Mouse (Mus musculus) embryonic facial prominence, embryonic 13.5 days (tissue): ENCODE measurements around the gene Usp15. TPM values are rescaled to one million over a fixed set of nuclear protein-coding genes. Genes with fewer than 3 reads are reported as not detected.
A peak's percentile ranks its signal among the peaks of the same experiment; 100 is the strongest.

Experiments
- ATAC-seq: fragments of 200-750 bp; cut with Nextera tagmentation; 2 replicates; pipeline ENCODE4 v1.8.0; 2017; ENCODE audit warnings: low read depth; ENCODE audit not compliant: insufficient number of reproducible peaks, insufficient read depth, low FRiP score, low TSS enrichment
- H3K27ac ChIP-seq: fragments of 300-500 bp; sonication (generic); 2 replicates; pipeline ENCODE4 v1.5.1; 2015; ENCODE audit warnings: moderate library complexity, mild to moderate bottlenecking, inconsistent platforms
- H3K27me3 ChIP-seq: fragments of 300-500 bp; sonication (generic); 2 replicates; pipeline ENCODE4 v1.6.1; 2015; ENCODE audit warnings: mild to moderate bottlenecking, inconsistent platforms
- H3K36me3 ChIP-seq: fragments of 300-500 bp; sonication (generic); 2 replicates; pipeline ENCODE4 v1.6.1; 2015; ENCODE audit warnings: mild to moderate bottlenecking, inconsistent platforms
- H3K4me1 ChIP-seq: fragments of 300-500 bp; sonication (generic); 2 replicates; pipeline ENCODE4 v1.6.1; 2015; ENCODE audit warnings: inconsistent platforms
- H3K4me2 ChIP-seq: fragments of 300-500 bp; sonication (generic); 2 replicates; pipeline ENCODE4 v1.6.1; 2015; ENCODE audit warnings: moderate library complexity, mild to moderate bottlenecking, inconsistent platforms
- H3K4me3 ChIP-seq: fragments of 300-500 bp; sonication (generic); 2 replicates; pipeline ENCODE4 v1.5.1; 2015; ENCODE audit warnings: mild to moderate bottlenecking, inconsistent platforms
- H3K9ac ChIP-seq: fragments of 300-500 bp; sonication (generic); 2 replicates; pipeline ENCODE4 v1.6.1; 2015; ENCODE audit warnings: mild to moderate bottlenecking, inconsistent platforms
- H3K9me3 ChIP-seq: fragments of 300-500 bp; sonication (generic); 2 replicates; pipeline ENCODE4 v1.6.1; 2016; ENCODE audit warnings: inconsistent platforms
- WGBS: fragments of 180-500 bp; shearing (Covaris S2); methylation state at CpG from one replicate; pipeline ENCODE4 v1.1.7; 2015; ENCODE audit warnings: mixed read lengths; 5-methylcytosine and 5-hydroxymethylcytosine counted together
- polyA plus RNA-seq: library from polyadenylated mRNA; unstranded; fragments of >200 nt; fragmentation: Nextera tagmentation; extraction: Ambion mirVana; gene quantifications from 2 replicates; pipeline ENCODE4 v1.2.1, GENCODE M21; 2015

Usp15 gene
- polyA plus RNA-seq, 1 experiment from 2014 or later = 66.1 TPM

DNA sequence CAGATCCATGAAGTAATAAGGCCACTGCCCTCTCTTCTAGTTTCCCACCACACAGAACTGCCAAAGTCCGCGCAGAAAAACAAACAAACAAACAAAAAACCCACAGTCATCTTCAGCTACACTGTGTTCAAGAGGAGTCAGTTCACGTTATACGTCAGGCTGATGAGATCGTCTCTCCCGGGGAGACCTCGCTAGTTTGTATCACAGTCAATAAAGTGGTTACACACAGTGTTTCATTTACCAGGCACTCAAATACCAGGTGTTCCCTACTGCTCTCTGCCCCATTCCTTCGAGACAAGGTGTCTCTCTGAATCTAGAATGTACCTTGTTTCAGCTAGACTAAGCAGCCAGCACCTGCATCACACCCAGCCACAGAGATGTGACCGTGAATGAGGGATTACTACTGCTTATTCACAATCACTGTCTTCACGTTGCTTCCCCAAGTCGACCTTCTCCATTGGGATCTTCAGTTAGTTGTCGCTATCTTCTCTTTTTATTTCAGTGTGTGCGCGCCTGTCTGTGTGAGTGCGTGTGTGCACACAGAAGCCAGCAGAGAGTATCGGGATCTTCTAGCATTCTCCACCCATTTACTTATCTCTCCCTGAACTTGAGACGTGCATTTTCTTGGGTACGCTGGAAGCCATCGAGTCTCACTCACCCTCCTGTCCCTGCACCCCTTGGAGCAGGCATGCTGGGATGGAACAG lies 3.0 kb upstream of the Usp15 start:
- H3K27me3 ChIP-seq = no peaks in the 10 kb centered on the region
- H3K4me3 ChIP-seq = no peak overlapping the region
- H3K4me1 ChIP-seq = peaks cover 11% of the 10 kb centered on the region; the same call in 1 of the 2 replicates
- WGBS = 85% methylated on average over 19 of the region's 19 CpGs
- H3K27ac ChIP-seq = no peak overlapping the region
- H3K4me2 ChIP-seq = no peak overlapping the region
- H3K36me3 ChIP-seq = no peaks in the 10 kb centered on the region
- no peak overlapping the region for H3K9ac ChIP-seq
- H3K9me3 ChIP-seq = no peaks in the 10 kb centered on the region
- no peak for ATAC-seq

DNA sequence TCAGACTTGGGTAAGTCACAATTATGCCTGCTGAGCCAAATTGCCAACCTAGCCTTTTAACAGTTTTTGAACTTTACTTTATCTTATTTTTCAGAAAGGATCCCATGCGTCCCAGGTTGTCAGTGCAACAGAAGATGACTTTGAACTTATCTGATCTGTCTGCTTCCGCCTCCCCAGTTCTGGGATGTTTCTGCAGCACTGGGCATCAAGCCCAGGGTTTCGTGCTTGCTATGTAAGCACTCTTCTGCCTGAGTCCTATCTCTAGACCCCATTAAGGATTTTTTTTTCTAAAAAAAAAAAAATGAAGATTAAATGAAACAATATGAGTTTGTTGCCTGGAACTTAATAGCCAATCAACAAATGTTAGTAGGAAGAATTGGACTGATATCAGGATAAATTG lies 2.3 kb upstream of the Usp15 start:
- Histone ChIP-seq H3K27ac (no peak overlapping the region), H3K4me2 (no peak overlapping the region), H3K4me3 (no peak overlapping the region), H3K36me3 (no peaks in the 10 kb centered on the region), H3K4me1 (peaks cover 11% of the 10 kb centered on the region; the same call in 1 of the 2 replicates), H3K9me3 (no peaks in the 10 kb centered on the region), H3K27me3 (no peaks in the 10 kb centered on the region), H3K9ac (no peak overlapping the region)
- WGBS = 79% methylated on average over 3 of the region's 3 CpGs
- ATAC-seq = no peak

DNA sequence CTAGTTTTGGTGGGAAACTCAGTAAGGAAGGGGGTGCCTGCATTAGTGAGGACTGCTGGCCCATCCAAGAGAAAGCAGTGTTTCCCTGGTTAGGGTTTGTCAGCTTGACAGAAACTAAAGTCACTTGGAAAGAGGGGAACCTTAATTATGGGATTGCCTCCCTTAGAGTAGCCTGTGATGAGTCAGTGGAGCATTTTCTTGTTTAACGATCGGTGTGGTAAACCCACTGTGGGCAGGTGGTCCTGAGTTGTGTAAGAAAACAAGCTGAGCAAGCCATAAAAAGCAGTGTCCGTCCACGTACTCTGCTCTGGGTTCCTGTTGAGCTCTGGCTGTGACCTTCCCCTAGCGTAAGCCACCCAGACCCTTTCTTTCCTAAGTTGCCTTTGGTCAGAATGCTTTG lies 1.4 kb upstream of the Usp15 start:
- Histone ChIP-seq H3K27ac (no peak overlapping the region), H3K9ac (no peak overlapping the region), H3K36me3 (no peaks in the 10 kb centered on the region), H3K4me2 (no peak overlapping the region), H3K9me3 (no peaks in the 10 kb centered on the region), H3K4me3 (no peak overlapping the region), H3K4me1 (peaks cover 11% of the 10 kb centered on the region; the same call in 1 of the 2 replicates), H3K27me3 (no peaks in the 10 kb centered on the region)
- 83% methylated on average over 5 of the region's 5 CpGs for WGBS
- no peak for ATAC-seq

GRCm38 (mm10) chr10:123195961-123196834 lies 597 bp downstream of the Usp15 start:
- H3K36me3 ChIP-seq = no peaks in the 10 kb centered on the region
- H3K27ac ChIP-seq = peak overlapping the region; percentile 95
- peak overlapping the region; percentile 87 for H3K9ac ChIP-seq
- peak overlapping the region; percentile 95 for H3K4me3 ChIP-seq
- under 1% methylated on average over 59 of the region's 66 CpGs for WGBS
- H3K27me3 ChIP-seq = no peaks in the 10 kb centered on the region
- H3K4me1 ChIP-seq = peaks cover 11% of the 10 kb centered on the region; the same call in 1 of the 2 replicates
- ATAC-seq = peak; percentile 69
- peak overlapping the region; percentile 70 for H3K4me2 ChIP-seq
- H3K9me3 ChIP-seq = no peaks in the 10 kb centered on the region

- H3K27ac ChIP-seq = no peak overlapping the region
- H3K4me1 ChIP-seq = peaks cover 13% of the 10 kb centered on the region; the same call in 1 of the 2 replicates
- no peaks in the 10 kb centered on the region for H3K27me3 ChIP-seq
- no peaks in the 10 kb centered on the region for H3K36me3 ChIP-seq
- H3K9ac ChIP-seq = peak overlapping the region; percentile 87
- H3K4me3 ChIP-seq = peak overlapping the region; percentile 95
- H3K9me3 ChIP-seq = no peaks in the 10 kb centered on the region
- H3K4me2 ChIP-seq = peak overlapping the region; percentile 70
- WGBS = 17% methylated on average over 7 of the region's 7 CpGs
- ATAC-seq = no peak
Measured at GRCm38 (mm10) chr10:123195501-123195900, 1.3 kb downstream of the Usp15 start.

- H3K9ac ChIP-seq = no peak overlapping the region
- H3K4me3 ChIP-seq = no peak overlapping the region
- no peak for ATAC-seq
- H3K27ac ChIP-seq = no peak overlapping the region
- H3K27me3 ChIP-seq = no peaks in the 10 kb centered on the region
- H3K9me3 ChIP-seq = no peaks in the 10 kb centered on the region
- 80% methylated on average over 6 of the region's 6 CpGs for WGBS
- peaks cover 26% of the 10 kb centered on the region for H3K4me1 ChIP-seq
- no peaks in the 10 kb centered on the region for H3K36me3 ChIP-seq
- no peak overlapping the region for H3K4me2 ChIP-seq
Measured at GRCm38 (mm10) chr10:123191038-123191437, 5.8 kb downstream of the Usp15 start.

DNA sequence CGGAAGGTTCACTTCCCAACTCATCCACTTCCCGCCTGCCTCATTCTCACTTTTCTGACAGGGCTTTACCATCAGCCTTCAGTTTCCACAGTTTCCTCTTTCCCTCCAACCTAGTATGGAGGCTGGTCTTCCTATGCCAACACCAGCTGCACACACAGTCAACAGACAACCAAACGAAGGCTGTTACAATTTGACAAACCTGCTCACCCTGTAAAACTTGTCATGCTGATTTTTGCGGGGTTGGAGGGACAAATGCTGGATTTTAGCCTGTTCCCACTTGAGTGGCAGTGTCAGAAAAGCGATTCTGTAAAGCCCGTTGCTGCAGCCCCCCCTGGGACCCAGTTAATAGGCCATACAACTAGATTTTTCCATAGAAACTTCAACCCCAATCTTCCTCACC lies 9.5 kb downstream of the Usp15 start:
- Histone ChIP-seq H3K36me3 (no peaks in the 10 kb centered on the region), H3K27me3 (no peaks in the 10 kb centered on the region), H3K4me2 (no peak overlapping the region), H3K4me1 (peaks cover 25% of the 10 kb centered on the region), H3K9ac (no peak overlapping the region), H3K9me3 (no peaks in the 10 kb centered on the region), H3K27ac (no peak overlapping the region), H3K4me3 (no peak overlapping the region)
- ATAC-seq = no peak
- 72% methylated on average over 6 of the region's 6 CpGs for WGBS

DNA sequence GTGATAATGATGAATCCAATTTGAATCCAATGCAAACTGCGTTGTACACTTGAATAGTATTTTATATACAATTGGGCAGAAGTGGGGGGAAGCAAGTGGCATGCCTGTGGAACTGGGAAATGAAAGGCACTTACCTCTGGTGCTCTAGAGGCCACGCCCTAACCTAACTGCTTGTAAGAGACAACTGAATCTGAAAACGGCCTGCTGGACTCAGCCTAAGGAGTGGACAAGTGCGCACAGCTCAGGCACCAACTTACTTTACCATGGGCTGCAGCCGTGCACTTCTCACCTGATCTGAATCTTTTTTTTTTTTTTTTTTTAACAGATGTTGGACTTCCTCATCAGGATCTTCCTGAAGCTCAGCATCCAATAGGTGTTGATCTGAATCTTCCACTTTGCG lies 10.9 kb downstream of the Usp15 start:
- WGBS = 87% methylated on average over 6 of the region's 6 CpGs
- Histone ChIP-seq H3K27me3 (no peaks in the 10 kb centered on the region), H3K4me3 (no peak overlapping the region)

GRCm38 (mm10) chr10:123183743-123184142 lies 13.1 kb downstream of the Usp15 start:
- ATAC-seq = no peak
- peaks cover 19% of the 10 kb centered on the region for H3K36me3 ChIP-seq
- no peak overlapping the region for H3K27ac ChIP-seq
- no peaks in the 10 kb centered on the region for H3K27me3 ChIP-seq
- H3K4me1 ChIP-seq = peaks cover 24% of the 10 kb centered on the region
- 62% methylated on average over 2 of the region's 2 CpGs for WGBS
- H3K4me3 ChIP-seq = no peak overlapping the region
- no peak overlapping the region for H3K9ac ChIP-seq
- no peaks in the 10 kb centered on the region for H3K9me3 ChIP-seq
- no peak overlapping the region for H3K4me2 ChIP-seq

More for the DNA sequence above, 10.9 kb downstream of the Usp15 start:
- Histone ChIP-seq H3K4me1 (peaks cover 24% of the 10 kb centered on the region), H3K4me2 (no peak overlapping the region), H3K9ac (no peak overlapping the region), H3K27ac (no peak overlapping the region), H3K9me3 (no peaks in the 10 kb centered on the region), H3K36me3 (peaks cover 2% of the 10 kb centered on the region; the same call in 1 of the 2 replicates)
- ATAC-seq = no peak

DNA sequence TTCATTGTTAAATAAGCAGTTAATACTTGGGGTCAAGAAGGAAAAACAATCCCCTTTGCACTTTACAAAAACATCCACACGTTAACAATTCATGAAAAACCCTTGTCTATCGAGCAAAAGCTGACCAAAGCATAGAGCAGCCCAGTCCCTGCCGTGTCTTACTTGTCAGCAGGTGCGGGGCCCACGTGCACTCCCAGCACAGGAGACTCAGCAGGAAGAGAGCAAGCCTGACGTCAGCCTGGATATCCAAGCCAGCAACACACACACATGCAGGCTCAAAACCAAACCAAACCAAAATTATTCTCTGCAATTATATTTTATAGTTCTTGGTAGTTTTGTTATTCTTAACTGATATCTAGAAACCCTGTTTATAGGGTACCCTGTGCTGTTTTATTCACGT lies 13.6 kb downstream of the Usp15 start:
- 58% methylated on average over 7 of the region's 7 CpGs for WGBS
- Histone ChIP-seq H3K36me3 (peaks cover 23% of the 10 kb centered on the region), H3K9me3 (no peaks in the 10 kb centered on the region), H3K4me3 (no peak overlapping the region), H3K9ac (no peak overlapping the region), H3K4me2 (no peak overlapping the region), H3K4me1 (peaks cover 24% of the 10 kb centered on the region), H3K27me3 (no peaks in the 10 kb centered on the region), H3K27ac (no peak overlapping the region)
- ATAC-seq = no peak

- peaks cover 18% of the 10 kb centered on the region for H3K4me1 ChIP-seq
- H3K27ac ChIP-seq = no peak overlapping the region
- WGBS = 82% methylated on average over 3 of the region's 3 CpGs
- no peak overlapping the region for H3K9ac ChIP-seq
- H3K27me3 ChIP-seq = no peaks in the 10 kb centered on the region
- peaks cover 27% of the 10 kb centered on the region for H3K36me3 ChIP-seq
- no peak for ATAC-seq
- no peaks in the 10 kb centered on the region for H3K9me3 ChIP-seq
- H3K4me2 ChIP-seq = no peak overlapping the region
- H3K4me3 ChIP-seq = no peak overlapping the region
Measured at GRCm38 (mm10) chr10:123182391-123182790, 14.4 kb downstream of the Usp15 start.

DNA sequence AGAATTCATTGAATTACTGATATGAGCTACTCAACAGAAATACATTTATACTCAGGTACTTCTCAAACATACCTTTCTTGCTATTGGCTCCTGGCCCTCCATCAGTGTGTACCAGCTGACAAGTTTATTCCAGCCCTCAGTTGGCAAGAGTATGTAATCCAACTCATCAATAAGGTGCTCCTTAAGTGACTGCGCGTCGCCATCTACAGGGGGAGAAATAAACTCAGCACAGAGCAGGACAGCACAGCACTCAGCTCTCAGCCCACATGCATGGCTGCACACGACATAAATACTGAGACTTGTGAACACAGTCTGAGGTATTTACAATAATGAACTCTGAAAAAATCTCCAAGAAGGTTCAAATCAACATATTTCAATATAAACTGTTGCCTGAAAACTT lies 21.0 kb downstream of the Usp15 start:
- no peak for ATAC-seq
- no peak overlapping the region for H3K27ac ChIP-seq
- H3K27me3 ChIP-seq = no peaks in the 10 kb centered on the region
- H3K4me1 ChIP-seq = no peaks in the 10 kb centered on the region
- no peaks in the 10 kb centered on the region for H3K9me3 ChIP-seq
- H3K4me3 ChIP-seq = no peak overlapping the region
- no peak overlapping the region for H3K4me2 ChIP-seq
- H3K36me3 ChIP-seq = peaks cover 40% of the 10 kb centered on the region
- H3K9ac ChIP-seq = no peak overlapping the region
- 74% methylated on average over 4 of the region's 4 CpGs for WGBS
